Mouse (Mus musculus) myocyte (in vitro differentiated cells): ENCODE results near the gene Mad1l1.

Source experiments
- CEBPB ChIP-seq: IDR thresholded peaks from 2 replicates; pipeline ENCODE4 v1.6.1; 2011; ENCODE audit warnings: mild to moderate bottlenecking, moderate library complexity; ENCODE audit not compliant: poor library complexity, insufficient read depth, severe bottlenecking
- E2F4 ChIP-seq: IDR thresholded peaks from one replicate; pipeline ENCODE4 v1.6.1; 2011; ENCODE audit warnings: mild to moderate bottlenecking, control low read depth, moderate library complexity; ENCODE audit not compliant: insufficient read depth
- MAX ChIP-seq: IDR thresholded peaks from one replicate; pipeline ENCODE4 v1.6.1; 2011; ENCODE audit warnings: low read depth, mild to moderate bottlenecking, control low read depth
- MYOD1 ChIP-seq, 3 experiments: IDR thresholded peaks; one replicate each; pipeline ENCODE4 v1.6.1; 2011; ENCODE audit warnings: control low read depth in 2 of 3, low read depth in 2 of 3, mild to moderate bottlenecking in 2 of 3, moderate library complexity in 1 of 3; ENCODE audit not compliant: insufficient read length in 2 of 3, control insufficient read depth in 1 of 3
- MYOG ChIP-seq, 3 experiments: IDR thresholded peaks; one replicate each; pipeline ENCODE4 v1.6.1; 2011; ENCODE audit warnings: control low read depth in 2 of 3, low read depth in 2 of 3, mild to moderate bottlenecking in 2 of 3; ENCODE audit not compliant: insufficient read length in 2 of 3, control insufficient read depth in 1 of 3, insufficient read depth in 1 of 3
- POLR2A ChIP-seq: IDR thresholded peaks from one replicate; pipeline ENCODE4 v1.6.1; 2011; ENCODE audit warnings: low read depth, mild to moderate bottlenecking, control low read depth, moderate library complexity; ENCODE audit not compliant: insufficient read length
- POLR2AphosphoS2 ChIP-seq: IDR thresholded peaks from one replicate; pipeline ENCODE4 v1.6.1; 2011; ENCODE audit warnings: low read depth, control low read depth; ENCODE audit not compliant: insufficient read length
- REST ChIP-seq: IDR thresholded peaks from one replicate; pipeline ENCODE4 v1.6.1; 2011; ENCODE audit warnings: mild to moderate bottlenecking, control low read depth, moderate library complexity; ENCODE audit not compliant: insufficient read depth, insufficient read length
- SRF ChIP-seq: IDR thresholded peaks from one replicate; pipeline ENCODE4 v1.6.1; 2011; ENCODE audit warnings: low read depth; ENCODE audit not compliant: control insufficient read depth, insufficient read length
- TCF12 ChIP-seq: IDR thresholded peaks from one replicate; pipeline ENCODE4 v1.6.1; 2011; ENCODE audit warnings: mild to moderate bottlenecking, control low read depth; ENCODE audit not compliant: poor library complexity, insufficient read depth, severe bottlenecking
- TCF3 ChIP-seq: IDR thresholded peaks from one replicate; pipeline ENCODE4 v1.6.1; 2011; ENCODE audit warnings: low read depth, control low read depth; ENCODE audit not compliant: insufficient read length
- USF1 ChIP-seq: IDR thresholded peaks from one replicate; pipeline ENCODE4 v1.6.1; 2011; ENCODE audit warnings: low read depth, mild to moderate bottlenecking, control low read depth, moderate library complexity

DNA sequence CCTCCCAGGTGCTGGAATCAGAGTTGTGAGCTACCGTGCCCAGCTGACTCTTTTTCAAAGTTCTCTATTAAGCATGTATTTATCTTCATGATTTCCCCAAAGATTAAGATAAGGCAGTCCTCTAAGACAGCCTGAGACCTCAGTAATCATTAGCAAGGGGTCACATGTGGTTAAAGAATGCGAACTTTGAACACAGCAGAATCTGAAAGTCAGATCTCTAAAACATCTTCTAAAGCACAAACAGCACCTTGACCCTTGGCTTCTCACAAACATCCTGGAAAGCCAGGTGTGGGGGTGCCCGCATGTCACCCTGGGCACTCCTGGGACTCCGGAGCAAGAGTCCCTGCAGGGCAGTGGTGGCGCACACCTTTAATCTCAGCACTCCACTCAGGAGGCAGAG lies 43.1 kb upstream of the Mad1l1 start:
- no peak for TF ChIP-seq POLR2A
- TF ChIP-seq CEBPB, result no peak
- no peak for TF ChIP-seq POLR2AphosphoS2
- TF ChIP-seq TCF3, result no peak
- no peak for TF ChIP-seq SRF
- TF ChIP-seq MAX, result no peak
- TF ChIP-seq USF1, result no peak
- TF ChIP-seq E2F4, result no peak
- TF ChIP-seq MYOG (IDR thresholded peaks at IDR 0.05; ENCODE audit: control insufficient read depth in 1 of 3, insufficient read depth in 1 of 3, insufficient read length in 2 of 3, low read depth in 2 of 3), result no peak
- TF ChIP-seq MYOD1 (IDR thresholded peaks at IDR 0.05; ENCODE audit: control insufficient read depth in 1 of 3, insufficient read length in 2 of 3, low read depth in 2 of 3), result no peak
- no peak for TF ChIP-seq REST
- no peak for TF ChIP-seq TCF12
